Mouse (Mus musculus) testis, postnatal 10 days (tissue): Measurements from ENCODE around the gene Tead4.

Experiments
- DNase-seq: peaks from one replicate; pipeline ENCODE4 v3.0.0; 2021; ENCODE audit warnings: low spot score

Gene Tead4

GRCm38 (mm10) chr6:128291284-128291683, 9.3 kb downstream of the Tead4 start:
- DNase-seq = no peak

GRCm38 (mm10) chr6:128288681-128289080, 11.9 kb downstream of the Tead4 start:
- no peak for DNase-seq

- peak; percentile 70 for DNase-seq
These were observed 14.7 kb downstream of the Tead4 start for GRCm38 (mm10) chr6:128285792-128286430.

GRCm38 (mm10) chr6:128282126-128282525, 18.5 kb downstream of the Tead4 start:
- no peak for DNase-seq

GRCm38 (mm10) chr6:128280472-128281145, 20.0 kb downstream of the Tead4 start:
- DNase-seq = no peak

GRCm38 (mm10) chr6:128279608-128280007, 21.0 kb downstream of the Tead4 start:
- DNase-seq = no peak

GRCm38 (mm10) chr6:128279099-128279498, 21.5 kb downstream of the Tead4 start:
- DNase-seq = no peak

GRCm38 (mm10) chr6:128277132-128278085, 23.2 kb downstream of the Tead4 start:
- no peak for DNase-seq

- DNase-seq = no peak
These were observed 24.3 kb downstream of the Tead4 start for GRCm38 (mm10) chr6:128276349-128276748.

- DNase-seq = peak; percentile 66
These were observed 25.0 kb downstream of the Tead4 start for GRCm38 (mm10) chr6:128275506-128276064.

- no peak for DNase-seq
These were observed 27.1 kb downstream of the Tead4 start for GRCm38 (mm10) chr6:128273507-128273906.

GRCm38 (mm10) chr6:128272754-128273153, 27.9 kb downstream of the Tead4 start:
- no peak for DNase-seq

- DNase-seq = no peak
These were observed 30.8 kb downstream of the Tead4 start for GRCm38 (mm10) chr6:128269850-128270249.

GRCm38 (mm10) chr6:128264870-128265526, 35.6 kb downstream of the Tead4 start:
- DNase-seq = no peak

GRCm38 (mm10) chr6:128261486-128261885, 39.1 kb downstream of the Tead4 start:
- no peak for DNase-seq

GRCm38 (mm10) chr6:128259252-128259651, 41.4 kb downstream of the Tead4 start:
- no peak for DNase-seq

GRCm38 (mm10) chr6:128255941-128256340, 44.7 kb downstream of the Tead4 start:
- no peak for DNase-seq

GRCm38 (mm10) chr6:128255292-128255691, 45.3 kb downstream of the Tead4 start:
- DNase-seq = no peak

- DNase-seq = no peak
These were observed 46.1 kb downstream of the Tead4 start for GRCm38 (mm10) chr6:128254551-128254950.

- DNase-seq = no peak
These were observed 47.5 kb downstream of the Tead4 start for GRCm38 (mm10) chr6:128253111-128253510.

GRCm38 (mm10) chr6:128250596-128250995, 50.0 kb downstream of the Tead4 start:
- DNase-seq = no peak
